Mouse (Mus musculus) T-helper 2 cell (primary cell): ENCODE results near the gene Selenos.

Experiments
- in situ Hi-C: fragments of 300-600 bp; cut with MboI, MseI; formaldehyde crosslinking; loops from one replicate; pipeline ENCODE4 v1.15.1; 2025; ENCODE audit warnings: high pct_unique_total_duplicates

Selenos gene

GRCm38 (mm10) chr7:66115821-66116343, 36.4 kb downstream of the Selenos start:
- in situ Hi-C loops, result loop anchor here (25.0 kb wide), 1 partner anchor 721 kb away; the partner anchor contains the start of gene Adamts17

- in situ Hi-C loops, result loop anchor here (25.0 kb wide), 1 partner anchor 720 kb away; the partner anchor contains the start of gene Adamts17
Measured at GRCm38 (mm10) chr7:66116906-66117482, 37.5 kb downstream of the Selenos start.

- in situ Hi-C loops, result loop anchor here (25.0 kb wide), 1 partner anchor 719 kb away; the partner anchor contains the start of gene Adamts17
Measured at GRCm38 (mm10) chr7:66118046-66118445, 38.6 kb downstream of the Selenos start.

GRCm38 (mm10) chr7:66118796-66119195, 39.3 kb downstream of the Selenos start:
- in situ Hi-C loops, result loop anchor here (25.0 kb wide), 1 partner anchor 719 kb away; the partner anchor contains the start of gene Adamts17

GRCm38 (mm10) chr7:66120139-66120538, 40.7 kb downstream of the Selenos start:
- in situ Hi-C loops, result loop anchor here (25.0 kb wide), 1 partner anchor 717 kb away; the partner anchor contains the start of gene Adamts17

GRCm38 (mm10) chr7:66120702-66121396, 41.4 kb downstream of the Selenos start:
- in situ Hi-C loops, result loop anchor here (25.0 kb wide), 1 partner anchor 716 kb away; the partner anchor contains the start of gene Adamts17

GRCm38 (mm10) chr7:66124551-66124968, 45.1 kb downstream of the Selenos start:
- in situ Hi-C loops, result loop anchor here (25.0 kb wide), 1 partner anchor 713 kb away; the partner anchor contains the start of gene Adamts17

GRCm38 (mm10) chr7:66125368-66125767, 45.9 kb downstream of the Selenos start:
- in situ Hi-C loops, result no loop called here

- in situ Hi-C loops, result no loop called here
Measured at GRCm38 (mm10) chr7:66127951-66128645, 48.6 kb downstream of the Selenos start.

GRCm38 (mm10) chr7:66128857-66129256, 49.4 kb downstream of the Selenos start:
- in situ Hi-C loops, result no loop called here

- in situ Hi-C loops, result no loop called here
Measured at GRCm38 (mm10) chr7:66130296-66130695, 50.8 kb downstream of the Selenos start.

GRCm38 (mm10) chr7:66131776-66132421, 52.5 kb downstream of the Selenos start:
- in situ Hi-C loops, result no loop called here

GRCm38 (mm10) chr7:66134154-66134553, 54.7 kb downstream of the Selenos start:
- in situ Hi-C loops, result no loop called here

GRCm38 (mm10) chr7:66135644-66136043, 56.2 kb downstream of the Selenos start:
- in situ Hi-C loops, result no loop called here

GRCm38 (mm10) chr7:66136187-66136586, 56.7 kb downstream of the Selenos start:
- in situ Hi-C loops, result no loop called here

GRCm38 (mm10) chr7:66137309-66137708, 57.9 kb downstream of the Selenos start:
- in situ Hi-C loops, result no loop called here

- in situ Hi-C loops, result no loop called here
Measured at GRCm38 (mm10) chr7:66138301-66138700, 58.9 kb downstream of the Selenos start.

- in situ Hi-C loops, result no loop called here
Measured at GRCm38 (mm10) chr7:66138878-66139277, 59.4 kb downstream of the Selenos start.
